Mouse (Mus musculus): ENCODE measurements around the gene Stradb. TPM values are rescaled to one million over a fixed set of nuclear protein-coding genes. Genes with fewer than 3 reads are reported as not detected.

The Stradb gene
- 23.2 TPM for polyA plus RNA-seq (2014; fragmentation: Illumina TruSeq; extraction: RNeasy Lipid Tissue Mini Kit (QIAGEN cat#74804); ENCODE audit: low read depth, low replicate concordance)

GRCm38 (mm10) chr1:58973366-58974221 is at the start of gene Stradb, which contains the start of gene Trak2:
Gene Stradb (plus strand): TSS chr1:58973522.
Gene Trak2 (minus strand): TSS chr1:58973430.

Other genes starting within 250 kb of the Stradb start
- 5.5 TPM for gene Casp8, start 178.1 kb upstream of the Stradb start, polyA plus RNA-seq (2014; fragmentation: Illumina TruSeq; extraction: RNeasy Lipid Tissue Mini Kit (QIAGEN cat#74804); ENCODE audit: low read depth, low replicate concordance)
- 7.7 TPM for gene Trak2, start 92 bp upstream of the Stradb start, polyA plus RNA-seq (2014; fragmentation: Illumina TruSeq; extraction: RNeasy Lipid Tissue Mini Kit (QIAGEN cat#74804); ENCODE audit: low read depth, low replicate concordance)
- gene C2cd6, start 121.4 kb downstream of the Stradb start, polyA plus RNA-seq (2014; fragmentation: Illumina TruSeq; extraction: RNeasy Lipid Tissue Mini Kit (QIAGEN cat#74804); ENCODE audit: low read depth, low replicate concordance): 654 TPM
- gene Tmem237, start 146.9 kb downstream of the Stradb start, polyA plus RNA-seq (2014; fragmentation: Illumina TruSeq; extraction: RNeasy Lipid Tissue Mini Kit (QIAGEN cat#74804); ENCODE audit: low read depth, low replicate concordance): 41.3 TPM
- gene Mpp4, start 189.9 kb downstream of the Stradb start, polyA plus RNA-seq (2014; fragmentation: Illumina TruSeq; extraction: RNeasy Lipid Tissue Mini Kit (QIAGEN cat#74804); ENCODE audit: low read depth, low replicate concordance): 1.3 TPM

Measured in testis, adult 10 weeks (tissue).